Mouse (Mus musculus): Measurements from ENCODE around the gene Thap8. TPM values are rescaled to one million over a fixed set of nuclear protein-coding genes. Genes with fewer than 3 reads are reported as not detected.

The Thap8 gene
- polyA plus RNA-seq, 1 experiment from 2014 or later: 0.22 TPM

- Histone ChIP-seq H3K4me1 (replicated peaks; ENCODE audit: control insufficient read depth, insufficient read depth, low read length) (no peaks in the 10 kb centered on the region), H3K4me3 (ENCODE audit: low read depth, low read length) (no peak overlapping the region), H3K36me3 (ENCODE audit: control insufficient read depth, insufficient read depth) (peaks cover 41% of the 10 kb centered on the region), H3K9me3 (ENCODE audit: control insufficient read depth) (no peaks in the 10 kb centered on the region), H3K4me2 (replicated peaks; ENCODE audit: low read depth) (no peak overlapping the region), H3K9ac (ENCODE audit: low read depth, low read length) (no peak overlapping the region), H3K27ac (ENCODE audit: low read depth, low read length) (no peak overlapping the region), H3K27me3 (replicated peaks; ENCODE audit: control insufficient read depth, insufficient read depth, low read length) (no peaks in the 10 kb centered on the region)
- no peak for ATAC-seq
- no peak for TF ChIP-seq CTCF (IDR thresholded peaks at IDR 0.05; ENCODE audit: low read depth)
- 90% methylated on average over 5 of the region's 5 CpGs for WGBS
Measured at GRCm38 (mm10) chr7:30265531-30265930, 14.4 kb upstream of the Thap8 start.

- no peak overlapping the region for H3K4me2 ChIP-seq (replicated peaks; ENCODE audit: low read depth)
- no peaks in the 10 kb centered on the region for H3K9me3 ChIP-seq (ENCODE audit: control insufficient read depth)
- no peak overlapping the region for H3K27ac ChIP-seq (ENCODE audit: low read depth, low read length)
- 87% methylated on average over 7 of the region's 7 CpGs for WGBS
- no peaks in the 10 kb centered on the region for H3K4me1 ChIP-seq (replicated peaks; ENCODE audit: control insufficient read depth, insufficient read depth, low read length)
- no peak overlapping the region for H3K9ac ChIP-seq (ENCODE audit: low read depth, low read length)
- H3K36me3 ChIP-seq (ENCODE audit: control insufficient read depth, insufficient read depth): peaks cover 44% of the 10 kb centered on the region
- no peaks in the 10 kb centered on the region for H3K27me3 ChIP-seq (replicated peaks; ENCODE audit: control insufficient read depth, insufficient read depth, low read length)
- ATAC-seq: no peak
- H3K4me3 ChIP-seq (ENCODE audit: low read depth, low read length): no peak overlapping the region
- no peak for TF ChIP-seq CTCF (IDR thresholded peaks at IDR 0.05; ENCODE audit: low read depth)
Measured at GRCm38 (mm10) chr7:30265935-30266334, 14.0 kb upstream of the Thap8 start.

GRCm38 (mm10) chr7:30266780-30267179, 13.1 kb upstream of the Thap8 start:
- Histone ChIP-seq H3K4me2 (replicated peaks; ENCODE audit: low read depth) (no peak overlapping the region), H3K27ac (ENCODE audit: low read depth, low read length) (no peak overlapping the region), H3K4me3 (ENCODE audit: low read depth, low read length) (no peak overlapping the region), H3K27me3 (replicated peaks; ENCODE audit: control insufficient read depth, insufficient read depth, low read length) (no peaks in the 10 kb centered on the region), H3K4me1 (replicated peaks; ENCODE audit: control insufficient read depth, insufficient read depth, low read length) (no peaks in the 10 kb centered on the region), H3K9me3 (ENCODE audit: control insufficient read depth) (no peaks in the 10 kb centered on the region), H3K36me3 (ENCODE audit: control insufficient read depth, insufficient read depth) (peaks cover 44% of the 10 kb centered on the region), H3K9ac (ENCODE audit: low read depth, low read length) (no peak overlapping the region)
- WGBS: 79% methylated on average over 3 of the region's 3 CpGs
- no peak for TF ChIP-seq CTCF (IDR thresholded peaks at IDR 0.05; ENCODE audit: low read depth)
- ATAC-seq: no peak

DNA sequence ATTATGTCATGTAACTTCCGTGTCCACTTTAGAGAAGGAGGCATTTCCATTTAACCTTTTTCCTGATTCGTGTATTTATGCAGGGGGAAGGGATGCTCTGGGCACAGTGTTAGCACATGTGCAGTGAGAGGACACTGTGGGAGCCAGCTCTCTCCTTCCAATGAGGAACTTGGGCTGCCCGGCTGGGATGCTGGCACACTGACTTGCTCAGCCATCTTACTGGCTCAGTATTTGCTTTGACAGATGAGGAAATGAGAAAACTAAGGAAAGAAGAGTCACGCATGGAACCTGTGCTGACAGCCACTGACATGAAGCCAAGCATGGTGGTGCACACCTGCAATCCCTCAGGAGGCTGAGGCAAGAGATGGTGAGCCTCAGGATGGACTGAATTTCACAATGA, 10.3 kb upstream of the Thap8 start:
- no peaks in the 10 kb centered on the region for H3K9me3 ChIP-seq (ENCODE audit: control insufficient read depth)
- TF ChIP-seq CTCF (IDR thresholded peaks at IDR 0.05; ENCODE audit: low read depth): no peak
- no peak overlapping the region for H3K4me2 ChIP-seq (replicated peaks; ENCODE audit: low read depth)
- H3K9ac ChIP-seq (ENCODE audit: low read depth, low read length): no peak overlapping the region
- no peaks in the 10 kb centered on the region for H3K4me1 ChIP-seq (replicated peaks; ENCODE audit: control insufficient read depth, insufficient read depth, low read length)
- WGBS: 86% methylated on average over 4 of the region's 4 CpGs
- H3K4me3 ChIP-seq (ENCODE audit: low read depth, low read length): no peak overlapping the region
- H3K36me3 ChIP-seq (ENCODE audit: control insufficient read depth, insufficient read depth): peaks cover 34% of the 10 kb centered on the region
- H3K27ac ChIP-seq (ENCODE audit: low read depth, low read length): no peak overlapping the region
- ATAC-seq: no peak
- no peaks in the 10 kb centered on the region for H3K27me3 ChIP-seq (replicated peaks; ENCODE audit: control insufficient read depth, insufficient read depth, low read length)

DNA sequence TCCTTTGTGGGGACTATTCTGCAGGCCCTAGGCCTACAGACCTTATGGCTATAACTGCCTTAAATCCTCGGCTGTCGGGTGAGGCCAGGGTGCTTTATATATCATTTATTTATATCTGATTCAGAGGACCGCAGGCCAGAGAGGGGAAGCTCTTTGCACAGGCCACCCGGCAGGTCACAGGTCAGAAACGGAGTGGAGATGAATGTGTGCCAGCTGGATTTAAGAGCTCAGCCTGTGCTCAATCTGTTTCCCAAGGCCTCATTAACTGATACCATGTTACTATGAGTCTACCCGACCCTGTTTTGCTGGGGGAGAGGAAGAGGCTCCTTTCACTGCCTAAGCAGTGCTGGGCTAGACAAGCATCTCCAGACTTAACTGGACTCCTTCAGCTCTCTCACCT, 5.5 kb upstream of the Thap8 start:
- peaks cover 16% of the 10 kb centered on the region for H3K36me3 ChIP-seq (ENCODE audit: control insufficient read depth, insufficient read depth)
- TF ChIP-seq CTCF (IDR thresholded peaks at IDR 0.05; ENCODE audit: low read depth): no peak
- no peak overlapping the region for H3K9ac ChIP-seq (ENCODE audit: low read depth, low read length)
- no peaks in the 10 kb centered on the region for H3K4me1 ChIP-seq (replicated peaks; ENCODE audit: control insufficient read depth, insufficient read depth, low read length)
- H3K9me3 ChIP-seq (ENCODE audit: control insufficient read depth): no peaks in the 10 kb centered on the region
- no peak for ATAC-seq
- H3K4me2 ChIP-seq (replicated peaks; ENCODE audit: low read depth): no peak overlapping the region
- H3K27me3 ChIP-seq (replicated peaks; ENCODE audit: control insufficient read depth, insufficient read depth, low read length): no peaks in the 10 kb centered on the region
- WGBS: 65% methylated on average over 6 of the region's 6 CpGs
- H3K4me3 ChIP-seq (ENCODE audit: low read depth, low read length): no peak overlapping the region
- no peak overlapping the region for H3K27ac ChIP-seq (ENCODE audit: low read depth, low read length)

DNA sequence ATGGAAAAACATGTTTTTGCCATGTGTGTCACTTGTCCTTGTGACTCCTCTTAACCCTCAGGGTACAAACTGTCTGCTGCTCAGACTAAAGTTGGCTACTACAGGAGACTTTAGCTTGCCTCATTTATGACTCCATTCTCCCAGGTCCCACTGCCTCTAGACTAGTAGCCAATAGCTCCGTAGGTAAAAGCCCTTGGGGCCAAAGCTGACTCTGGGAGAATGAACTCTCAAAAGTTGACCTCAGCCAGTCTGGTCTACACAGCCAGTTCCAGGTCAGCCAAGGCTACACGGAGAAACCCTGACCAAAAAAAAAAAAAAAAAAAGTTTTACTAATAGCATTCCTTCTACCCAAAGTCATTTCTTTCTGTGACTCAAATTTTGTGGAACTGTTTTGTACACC, 983 bp upstream of the Thap8 start:
- no peak overlapping the region for H3K4me2 ChIP-seq (replicated peaks; ENCODE audit: low read depth)
- no peak overlapping the region for H3K27ac ChIP-seq (ENCODE audit: low read depth, low read length)
- H3K4me3 ChIP-seq (ENCODE audit: low read depth, low read length): no peak overlapping the region
- H3K4me1 ChIP-seq (replicated peaks; ENCODE audit: control insufficient read depth, insufficient read depth, low read length): no peaks in the 10 kb centered on the region
- 59% methylated on average over 2 of the region's 2 CpGs for WGBS
- H3K9me3 ChIP-seq (ENCODE audit: control insufficient read depth): no peaks in the 10 kb centered on the region
- no peaks in the 10 kb centered on the region for H3K36me3 ChIP-seq (ENCODE audit: control insufficient read depth, insufficient read depth)
- H3K9ac ChIP-seq (ENCODE audit: low read depth, low read length): no peak overlapping the region
- H3K27me3 ChIP-seq (replicated peaks; ENCODE audit: control insufficient read depth, insufficient read depth, low read length): no peaks in the 10 kb centered on the region
- no peak for ATAC-seq
- no peak for TF ChIP-seq CTCF (IDR thresholded peaks at IDR 0.05; ENCODE audit: low read depth)

- Histone ChIP-seq H3K9ac (ENCODE audit: low read depth, low read length) (peak overlapping the region; percentile 23), H3K4me1 (replicated peaks; ENCODE audit: control insufficient read depth, insufficient read depth, low read length) (no peaks in the 10 kb centered on the region), H3K4me2 (replicated peaks; ENCODE audit: low read depth) (peak overlapping the region; percentile 93), H3K36me3 (ENCODE audit: control insufficient read depth, insufficient read depth) (no peaks in the 10 kb centered on the region), H3K4me3 (ENCODE audit: low read depth, low read length) (peak overlapping the region; percentile 83), H3K27ac (ENCODE audit: low read depth, low read length) (peak overlapping the region; percentile 80; the same call in 1 of the 2 replicates), H3K9me3 (ENCODE audit: control insufficient read depth) (no peaks in the 10 kb centered on the region), H3K27me3 (replicated peaks; ENCODE audit: control insufficient read depth, insufficient read depth, low read length) (no peaks in the 10 kb centered on the region)
- WGBS: 2% methylated on average over 6 of the region's 6 CpGs
- TF ChIP-seq CTCF (IDR thresholded peaks at IDR 0.05; ENCODE audit: low read depth): no peak
- no peak for ATAC-seq
Measured at GRCm38 (mm10) chr7:30279536-30279935, 358 bp upstream of the Thap8 start.

Data from intestine, postnatal 0 days (tissue).